Mouse (Mus musculus) retina, embryonic 14.5 days (tissue): Measurements from ENCODE around the gene Gm49395.

ENCODE experiments used
- DNase-seq: peaks from one replicate; pipeline ENCODE4 v3.0.0-alpha.2; 2015; ENCODE audit warnings: low spot score

Gm49395 gene

DNA sequence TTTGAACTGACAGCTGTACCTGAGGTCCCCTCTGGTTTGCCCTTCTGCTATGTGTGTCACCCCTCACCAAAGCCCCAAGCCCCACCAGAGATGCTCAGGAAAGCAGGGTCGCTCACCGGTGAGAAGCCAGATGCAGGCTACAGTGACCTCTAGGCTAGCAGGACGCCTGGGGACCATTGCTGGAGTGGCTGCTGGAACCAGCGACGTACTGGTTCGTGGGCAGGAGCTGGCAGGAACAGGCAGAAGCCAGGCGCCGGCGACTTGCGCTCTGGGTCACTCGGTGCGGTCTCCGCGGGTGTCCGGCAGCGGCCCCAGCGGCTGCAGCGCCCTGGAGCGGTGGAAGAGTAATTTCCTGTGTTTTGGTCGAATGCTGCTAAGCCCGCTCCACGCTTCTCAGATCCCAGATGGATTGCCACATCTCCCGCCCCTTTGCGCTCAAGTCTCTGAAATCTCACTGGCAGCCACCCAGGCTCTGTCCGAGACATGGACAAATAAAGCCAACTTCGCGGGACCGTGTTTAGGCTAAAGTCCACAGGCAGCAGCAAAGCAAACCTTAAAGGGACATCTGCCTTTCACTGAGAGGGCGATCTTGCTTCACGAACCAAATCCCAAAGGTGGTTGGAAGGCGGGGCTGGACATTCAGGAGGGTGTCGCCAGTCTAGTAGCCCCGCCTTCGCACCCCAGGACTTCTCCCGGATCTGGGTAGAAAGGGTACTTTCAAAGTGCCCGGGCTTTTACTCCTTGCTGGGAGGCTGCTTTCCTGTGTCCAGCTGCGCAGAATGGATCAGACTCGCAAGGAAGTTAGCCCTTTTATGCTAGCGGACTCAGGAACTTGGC lies at the start of gene Gm49395, which contains the start of gene Itga1:
Gene Gm49395, minus strand, starts transcription at position 567 of the 837 bp plus-strand sequence.
Gene Itga1, minus strand, starts transcription at position 610 of the 837 bp plus-strand sequence.
- DNase-seq: peak; percentile 57

GRCm38 (mm10) chr13:115150602-115151001 lies 48.9 kb upstream of the Gm49395 start:
- no peak for DNase-seq

DNA sequence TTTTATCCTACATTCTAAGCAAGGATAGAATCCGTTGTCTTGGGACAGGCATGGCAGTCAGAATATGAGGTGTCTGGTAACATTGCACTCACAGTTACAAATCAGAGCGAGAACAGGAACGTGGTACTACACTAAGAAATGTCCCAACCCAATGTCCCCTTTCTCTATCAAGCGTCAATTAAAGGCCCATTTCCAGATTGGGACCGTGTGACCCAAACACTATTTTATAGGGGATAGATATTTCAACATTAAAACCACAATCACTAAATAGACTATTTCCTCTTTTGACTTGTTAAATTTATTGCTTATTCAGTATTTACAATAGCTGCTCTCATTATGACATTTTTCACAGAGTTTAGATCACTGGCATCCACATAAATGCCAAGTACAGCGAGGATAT lies 48.1 kb upstream of the Gm49395 start:
- DNase-seq: no peak

GRCm38 (mm10) chr13:115143575-115143974 lies 41.9 kb upstream of the Gm49395 start:
- DNase-seq: no peak

GRCm38 (mm10) chr13:115142066-115142465 lies 40.3 kb upstream of the Gm49395 start:
- DNase-seq: no peak

DNA sequence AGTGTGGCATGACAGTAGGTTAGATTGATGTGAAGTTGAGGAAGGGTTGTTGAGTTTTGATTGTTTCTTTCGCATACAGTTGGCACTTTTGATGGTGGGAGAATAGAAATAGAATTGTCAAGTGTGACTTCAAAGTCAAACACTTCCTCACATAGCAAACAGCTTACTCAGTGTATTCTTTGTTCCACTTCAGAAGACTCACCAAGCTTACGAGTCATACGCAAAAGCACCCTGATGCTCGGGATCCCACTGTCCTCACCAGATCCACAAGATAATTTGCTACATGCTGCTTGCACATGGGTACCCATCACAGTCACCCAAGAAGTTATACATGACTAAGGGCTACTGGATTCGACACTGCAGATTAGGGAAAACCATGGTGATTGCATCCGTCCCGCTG lies 36.8 kb upstream of the Gm49395 start:
- DNase-seq: no peak

DNA sequence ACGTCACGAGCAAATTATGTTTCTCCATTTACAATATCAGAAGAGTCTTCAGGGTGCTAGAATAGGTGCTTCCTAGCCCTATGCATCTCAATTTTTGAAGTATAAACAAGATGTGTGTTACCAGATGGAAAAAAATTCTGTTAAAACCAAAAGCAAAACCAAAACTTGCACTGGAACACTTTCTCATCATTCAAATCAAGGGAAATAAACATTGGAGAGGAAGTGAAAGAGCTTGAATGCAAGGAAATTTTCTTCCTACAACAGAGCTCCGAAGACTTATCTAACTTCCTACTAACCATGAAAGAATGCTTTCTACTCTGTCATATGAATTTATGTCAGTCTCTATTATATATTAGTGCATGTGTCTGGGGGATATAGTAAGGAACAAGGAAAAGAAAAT lies 35.0 kb upstream of the Gm49395 start:
- no peak for DNase-seq

GRCm38 (mm10) chr13:115132435-115132834 lies 30.7 kb upstream of the Gm49395 start:
- DNase-seq: no peak

DNA sequence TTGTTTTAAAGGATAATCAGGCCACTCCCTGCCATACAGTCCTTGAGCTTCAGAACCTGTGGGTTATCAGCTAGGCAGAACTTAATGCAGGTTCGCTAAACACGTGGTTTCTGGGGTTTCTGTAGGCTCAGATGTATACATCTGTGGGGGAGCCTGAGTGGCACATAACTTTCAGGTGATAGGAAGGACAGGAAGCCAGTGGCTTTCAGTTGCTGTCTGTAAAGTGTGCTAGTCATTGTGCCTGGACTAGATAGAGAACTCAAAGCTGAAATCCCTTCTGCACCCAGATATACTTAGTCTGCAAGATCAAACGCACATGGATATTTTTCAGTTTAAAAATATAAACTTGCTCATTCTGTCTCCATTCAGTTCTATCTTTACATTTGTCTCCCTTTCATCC lies 29.7 kb upstream of the Gm49395 start:
- DNase-seq: no peak

DNA sequence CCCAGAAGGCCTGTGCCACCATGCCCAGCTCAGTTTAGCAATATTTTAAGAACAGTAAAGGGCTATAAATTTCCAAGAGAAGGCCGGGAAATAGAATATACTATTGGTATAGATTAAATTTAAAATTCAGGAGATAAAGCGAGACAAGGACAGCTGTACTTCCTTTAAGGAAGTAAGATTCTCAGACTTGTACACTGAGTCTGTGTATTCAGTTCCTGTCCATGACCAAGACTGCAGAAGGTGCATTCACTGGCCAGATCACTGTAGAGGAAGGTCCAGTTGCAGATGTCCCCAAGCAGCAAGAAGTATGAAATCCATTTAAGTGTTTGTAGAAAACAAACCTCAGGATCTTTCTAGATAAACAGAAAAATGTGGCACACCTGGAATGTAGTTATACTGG lies 28.3 kb upstream of the Gm49395 start:
- DNase-seq: no peak

DNA sequence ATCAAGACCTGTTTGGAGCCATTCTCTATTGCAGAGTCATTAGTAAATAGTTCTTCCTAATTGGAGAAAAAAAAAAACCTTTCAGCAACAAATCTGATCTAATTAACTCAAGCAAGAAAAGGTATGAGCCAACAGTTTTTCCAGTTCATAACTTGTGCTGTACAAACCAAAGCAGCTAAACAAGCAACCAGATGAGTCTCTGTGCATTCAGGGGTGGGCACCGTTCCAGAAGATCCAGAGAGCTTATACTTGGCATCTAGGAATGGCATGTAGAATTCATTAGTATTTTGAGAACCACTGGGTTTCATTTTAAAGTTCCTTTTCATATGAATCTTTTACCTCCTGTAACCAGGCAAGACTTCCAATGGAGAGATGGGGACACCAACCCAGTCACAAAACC lies 26.1 kb upstream of the Gm49395 start:
- DNase-seq: no peak

DNA sequence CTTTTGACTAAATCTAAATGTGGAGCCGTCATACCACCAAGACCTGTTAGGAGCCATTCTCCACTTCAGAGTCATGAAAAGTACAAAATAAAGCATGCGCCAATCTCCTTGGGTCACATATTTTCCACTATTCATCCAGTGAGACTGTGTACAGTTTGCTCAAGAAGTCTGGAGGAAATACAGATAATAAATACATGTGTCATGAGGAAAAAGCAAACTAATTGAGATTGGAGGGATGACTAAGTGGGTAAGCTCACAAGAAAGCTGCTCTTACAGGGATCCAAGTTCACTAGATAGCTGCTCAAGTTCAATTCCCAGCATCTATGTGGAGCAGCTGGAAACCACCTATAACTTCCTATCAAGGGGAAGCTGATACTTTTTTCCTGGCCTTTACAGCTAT lies 24.8 kb upstream of the Gm49395 start:
- no peak for DNase-seq

- DNase-seq: no peak
Observed at GRCm38 (mm10) chr13:115125130-115125529, 23.4 kb upstream of the Gm49395 start.

- no peak for DNase-seq
Observed at GRCm38 (mm10) chr13:115124521-115124920, 22.8 kb upstream of the Gm49395 start.

DNA sequence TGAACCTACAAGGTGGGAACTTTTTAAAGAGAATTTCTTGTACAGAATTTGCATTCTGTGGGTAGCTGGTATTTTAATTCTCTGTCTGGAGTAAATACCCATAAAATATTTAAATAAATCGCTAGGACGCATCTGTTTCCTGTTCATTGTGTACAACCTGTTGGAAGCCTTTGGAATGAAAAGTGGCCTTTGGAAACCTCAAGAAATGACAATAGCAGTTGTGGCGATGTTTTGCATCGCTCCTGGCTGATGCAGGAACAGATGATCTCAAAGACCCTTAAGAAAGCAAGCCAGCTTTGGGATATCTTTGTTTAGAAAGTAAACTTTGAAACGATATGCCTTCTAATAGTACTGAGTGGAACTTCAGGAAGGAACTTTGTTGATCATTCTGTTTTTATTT lies 17.0 kb upstream of the Gm49395 start:
- no peak for DNase-seq

DNA sequence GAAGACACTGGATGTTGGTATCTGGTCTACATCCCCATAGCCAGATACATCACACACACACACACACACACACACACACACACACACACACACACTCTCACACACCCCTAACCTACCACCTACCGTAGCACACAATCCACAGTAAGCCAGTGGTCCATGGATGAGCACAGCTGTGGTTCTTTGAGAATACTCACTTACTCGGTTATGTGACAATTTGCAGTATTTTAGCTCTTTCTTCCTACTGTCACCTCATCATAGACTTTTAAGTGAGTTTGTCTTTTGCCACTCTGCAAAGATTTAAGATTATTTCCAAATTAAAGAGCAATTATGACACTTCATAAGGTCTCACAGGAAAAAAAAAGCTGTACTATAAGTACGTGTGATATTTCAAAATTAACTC lies 16.5 kb upstream of the Gm49395 start:
- DNase-seq: no peak

GRCm38 (mm10) chr13:115116930-115117621 lies 15.4 kb upstream of the Gm49395 start:
- DNase-seq: no peak

GRCm38 (mm10) chr13:115109628-115110027 lies 7.9 kb upstream of the Gm49395 start:
- DNase-seq: no peak

- no peak for DNase-seq
Observed at GRCm38 (mm10) chr13:115107436-115107835, 5.7 kb upstream of the Gm49395 start.

GRCm38 (mm10) chr13:115106183-115106582 lies 4.5 kb upstream of the Gm49395 start:
- DNase-seq: no peak

DNA sequence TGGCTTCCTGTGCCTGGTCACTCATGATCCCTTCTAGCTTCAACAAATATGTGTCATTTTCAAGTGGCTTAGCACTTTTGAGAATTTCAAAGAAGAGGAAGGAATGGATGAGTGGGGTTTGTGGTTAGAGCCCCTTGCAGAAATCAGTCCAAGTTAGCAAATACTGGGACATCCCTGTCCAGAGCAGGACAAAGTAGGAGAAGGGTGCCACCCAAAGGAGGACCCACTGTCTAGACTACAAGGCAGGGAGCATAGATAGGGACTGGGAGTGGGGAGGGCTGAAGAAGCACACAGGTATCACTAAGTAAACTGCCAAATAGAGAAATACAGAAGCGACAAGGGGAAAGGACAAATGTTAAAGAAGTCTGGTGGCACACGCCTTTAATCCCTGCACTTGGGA lies 1.0 kb upstream of the Gm49395 start:
- no peak for DNase-seq

DNA sequence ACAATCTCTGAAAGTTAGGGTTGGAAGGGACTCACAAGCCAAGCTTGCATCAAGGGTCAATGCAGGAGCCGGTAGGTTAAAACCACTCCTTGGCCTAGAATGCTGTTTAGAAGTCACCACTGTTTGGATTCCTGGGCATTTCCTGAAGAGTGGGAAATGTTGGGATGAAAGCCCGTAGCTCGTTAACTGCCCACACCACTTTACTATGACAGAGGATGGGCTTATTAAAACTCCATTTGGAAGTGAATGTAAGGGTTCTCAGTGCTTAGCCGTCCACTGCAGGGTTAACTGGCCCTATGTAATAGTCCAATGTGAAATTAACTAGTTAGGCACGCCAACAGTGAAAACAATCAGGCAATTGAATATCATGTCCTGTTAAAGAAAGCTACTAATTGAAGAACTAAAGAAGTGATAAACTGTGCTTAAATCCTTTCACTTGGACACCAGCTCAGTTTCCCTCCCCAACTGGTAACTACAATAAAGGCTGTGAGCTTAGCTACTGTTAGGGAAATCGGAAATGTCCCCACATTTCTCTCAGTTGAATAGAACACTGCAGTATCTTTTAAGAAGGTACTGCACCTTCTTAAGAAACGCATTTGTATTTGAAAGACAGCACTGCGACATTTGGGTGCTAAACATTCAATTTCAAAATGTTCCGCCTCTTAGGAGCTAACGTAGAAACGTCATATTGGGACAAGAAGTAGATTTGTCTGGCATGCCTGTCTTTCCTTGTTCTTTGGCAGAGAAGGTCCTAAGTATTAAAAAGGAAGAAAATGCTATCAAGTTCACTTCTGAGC lies 1.1 kb downstream of the Gm49395 start:
- no peak for DNase-seq

DNA sequence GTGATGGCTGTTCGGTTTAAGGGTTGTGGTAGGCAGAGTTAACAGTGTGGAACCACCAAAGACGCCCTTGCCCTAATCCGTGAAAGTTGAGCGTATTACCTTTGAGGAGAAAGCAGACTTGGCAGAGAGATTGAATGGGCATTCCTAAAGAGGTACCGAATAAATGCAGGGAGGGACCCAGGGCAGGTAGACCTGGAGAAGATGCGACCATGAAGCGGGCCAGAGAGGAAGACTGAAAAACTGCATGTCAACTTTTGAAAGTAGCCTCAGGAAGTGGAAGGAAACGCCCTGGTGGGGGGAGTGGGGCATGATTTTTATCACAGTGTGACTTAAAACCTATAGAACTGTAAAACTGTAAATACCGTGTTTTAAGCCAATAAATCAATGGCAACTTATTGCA lies 2.3 kb downstream of the Gm49395 start:
- no peak for DNase-seq
